Mouse (Mus musculus): Measurements from ENCODE around the gene Psmb11. TPM values are rescaled to one million over a fixed set of nuclear protein-coding genes. Genes with fewer than 3 reads are reported as not detected.
"Not testable (repeated sequence)": the region's sequence is repeated elsewhere in the genome, so short reads cannot be mapped to it uniquely, and the experiment has no call there.

Gene Psmb11
- polyA plus RNA-seq, 1 experiment from 2014 or later = not detected

GRCm38 (mm10) chr14:54603686-54604085 is 17.5 kb upstream of the Psmb11 start:
- Histone ChIP-seq H3K36me3 (peaks cover 6% of the 10 kb centered on the region; the same call in 1 of the 2 replicates), H3K9ac (no peak overlapping the region), H3K4me2 (peak overlapping the region; percentile 56), H3K27ac (ENCODE audit: poor library complexity, severe bottlenecking) (peak overlapping the region; percentile 55), H3K4me3 (peak overlapping the region; percentile 58), H3K4me1 (replicated peaks) (peaks cover 8% of the 10 kb centered on the region), H3K9me3 (replicated peaks) (no peaks in the 10 kb centered on the region), H3K27me3 (replicated peaks) (no peaks in the 10 kb centered on the region)
- ATAC-seq (ENCODE audit: insufficient number of reproducible peaks, low FRiP score) = no peak
- 85% methylated on average over 8 of the region's 8 CpGs for WGBS

- H3K4me1 ChIP-seq (replicated peaks) = peaks cover 8% of the 10 kb centered on the region
- WGBS = under 1% methylated on average over 39 of the region's 39 CpGs
- H3K9ac ChIP-seq = peak within 1 kb of the TSS; percentile 70
- peak within 1 kb of the TSS; percentile 70 for H3K4me2 ChIP-seq
- H3K9me3 ChIP-seq (replicated peaks) = no peaks in the 10 kb centered on the region
- H3K36me3 ChIP-seq = 0 out of 2 replicates have a peak, but pooled peaks cover 3% of the 10 kb centered on the region
- H3K27me3 ChIP-seq (replicated peaks) = no peaks in the 10 kb centered on the region
- H3K4me3 ChIP-seq = peak within 1 kb of the TSS; percentile 51
- peak; percentile 72 for ATAC-seq (ENCODE audit: insufficient number of reproducible peaks, low FRiP score)
- peak within 1 kb of the TSS; percentile 74 for H3K27ac ChIP-seq (ENCODE audit: poor library complexity, severe bottlenecking)
Observed at GRCm38 (mm10) chr14:54605752-54606321, 15.4 kb upstream of the Psmb11 start, which contains the start of gene 4931414P19Rik. 4931414P19Rik (minus strand) TSS chr14:54605993.

DNA sequence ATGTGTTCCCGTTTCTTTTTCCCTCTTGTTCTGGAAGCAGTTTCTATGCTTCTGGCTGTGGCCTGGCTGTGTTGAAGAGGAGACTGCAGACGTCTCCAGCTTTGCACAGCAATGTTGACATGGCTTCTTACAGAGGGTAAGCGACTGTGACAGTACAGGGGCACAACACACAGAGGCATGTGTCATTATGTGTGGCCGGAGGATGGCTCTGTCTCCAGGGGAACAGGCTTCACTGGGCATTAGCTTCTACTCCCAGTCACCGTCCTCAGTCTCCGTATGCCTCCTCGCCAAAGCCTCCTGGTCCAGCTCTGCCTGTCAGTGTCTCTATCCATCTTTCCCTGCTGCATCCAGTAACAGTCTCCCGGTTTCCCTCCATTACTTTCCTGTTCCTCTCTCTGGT is 14.0 kb upstream of the Psmb11 start:
- no peak overlapping the region for H3K27ac ChIP-seq (ENCODE audit: poor library complexity, severe bottlenecking)
- ATAC-seq (ENCODE audit: insufficient number of reproducible peaks, low FRiP score) = no peak
- H3K4me2 ChIP-seq = no peak overlapping the region
- no peak overlapping the region for H3K4me3 ChIP-seq
- peaks cover 6% of the 10 kb centered on the region for H3K4me1 ChIP-seq (replicated peaks)
- no peaks in the 10 kb centered on the region for H3K27me3 ChIP-seq (replicated peaks)
- H3K9ac ChIP-seq = no peak overlapping the region
- 63% methylated on average over 8 of the region's 8 CpGs for WGBS
- H3K36me3 ChIP-seq = peaks cover 8% of the 10 kb centered on the region; the same call in 1 of the 2 replicates
- no peaks in the 10 kb centered on the region for H3K9me3 ChIP-seq (replicated peaks)

DNA sequence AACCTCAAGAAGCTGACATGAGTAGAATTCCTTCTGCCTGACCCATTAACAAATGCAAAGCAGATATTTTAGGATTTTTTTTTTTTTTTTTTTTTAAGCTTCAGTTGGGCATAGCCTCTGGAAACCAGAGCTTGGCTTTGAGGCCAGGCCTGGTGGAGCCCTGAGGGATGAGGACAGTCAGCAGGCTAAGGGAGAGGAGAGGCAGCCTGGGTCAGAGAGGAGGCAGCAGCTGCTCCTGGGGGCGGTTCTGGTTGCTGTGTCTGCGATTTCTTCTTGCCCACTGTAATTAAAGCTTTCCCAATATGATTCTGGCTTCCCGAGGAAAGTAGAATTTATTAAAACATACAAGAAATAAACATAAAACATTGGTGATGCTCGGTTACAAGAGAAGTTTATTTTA is 12.0 kb upstream of the Psmb11 start:
- no peak for ATAC-seq (ENCODE audit: insufficient number of reproducible peaks, low FRiP score)
- no peaks in the 10 kb centered on the region for H3K9me3 ChIP-seq (replicated peaks)
- H3K9ac ChIP-seq = no peak overlapping the region
- H3K27me3 ChIP-seq (replicated peaks) = no peaks in the 10 kb centered on the region
- H3K4me3 ChIP-seq = no peak overlapping the region
- 73% methylated on average over 4 of the region's 4 CpGs for WGBS
- peaks cover 20% of the 10 kb centered on the region for H3K36me3 ChIP-seq
- no peak overlapping the region for H3K4me2 ChIP-seq
- H3K27ac ChIP-seq (ENCODE audit: poor library complexity, severe bottlenecking) = no peak overlapping the region
- H3K4me1 ChIP-seq (replicated peaks) = no peaks in the 10 kb centered on the region

DNA sequence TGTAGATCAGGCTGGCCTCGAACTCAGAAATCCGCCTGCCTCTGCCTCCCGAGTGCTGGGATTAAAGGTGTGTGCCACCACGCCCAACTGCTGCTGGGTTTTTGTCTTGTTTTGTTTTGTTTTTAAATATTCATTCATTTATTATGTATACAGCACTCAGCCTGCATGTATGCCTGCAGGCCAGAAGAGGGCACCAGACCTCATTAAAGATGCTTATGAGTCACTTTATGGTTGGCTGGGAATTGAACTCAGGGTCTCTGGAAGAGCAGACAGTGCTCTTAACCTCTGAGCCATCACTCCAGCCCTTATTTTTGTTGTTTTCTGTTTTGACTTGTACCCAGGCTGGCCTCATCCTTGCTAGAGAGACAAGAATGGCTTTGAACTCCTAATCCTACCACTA is 11.3 kb upstream of the Psmb11 start:
- Histone ChIP-seq H3K9ac (no peak overlapping the region), H3K4me2 (no peak overlapping the region), H3K4me1 (replicated peaks) (no peaks in the 10 kb centered on the region), H3K27me3 (replicated peaks) (no peaks in the 10 kb centered on the region), H3K4me3 (no peak overlapping the region), H3K27ac (ENCODE audit: poor library complexity, severe bottlenecking) (no peak overlapping the region), H3K36me3 (peaks cover 27% of the 10 kb centered on the region), H3K9me3 (replicated peaks) (no peaks in the 10 kb centered on the region)
- WGBS = 87% methylated on average over 4 of the region's 4 CpGs
- no peak for ATAC-seq (ENCODE audit: insufficient number of reproducible peaks, low FRiP score)

- 79% methylated on average over 6 of the region's 6 CpGs for WGBS
- ATAC-seq (ENCODE audit: insufficient number of reproducible peaks, low FRiP score) = no peak
Observed at GRCm38 (mm10) chr14:54610648-54611047, 10.6 kb upstream of the Psmb11 start.

GRCm38 (mm10) chr14:54614130-54614529 is 7.1 kb upstream of the Psmb11 start:
- peaks cover 12% of the 10 kb centered on the region for H3K4me1 ChIP-seq (replicated peaks)
- not testable (repeated sequence) for H3K27ac ChIP-seq (ENCODE audit: poor library complexity, severe bottlenecking); H3K4me3 ChIP-seq; H3K9ac ChIP-seq; H3K4me2 ChIP-seq; H3K9me3 ChIP-seq (replicated peaks); ATAC-seq (ENCODE audit: insufficient number of reproducible peaks, low FRiP score); H3K27me3 ChIP-seq (replicated peaks)
- WGBS = 94% methylated on average over 16 of the region's 16 CpGs
- H3K36me3 ChIP-seq = peaks cover 43% of the 10 kb centered on the region

More at GRCm38 (mm10) chr14:54610648-54611047, 10.6 kb upstream of the Psmb11 start:
- H3K27ac ChIP-seq (ENCODE audit: poor library complexity, severe bottlenecking) = no peak overlapping the region
- H3K4me2 ChIP-seq = no peak overlapping the region
- H3K27me3 ChIP-seq (replicated peaks) = no peaks in the 10 kb centered on the region
- no peak overlapping the region for H3K4me3 ChIP-seq
- H3K9ac ChIP-seq = no peak overlapping the region
- H3K4me1 ChIP-seq (replicated peaks) = no peaks in the 10 kb centered on the region; the same call in 1 of the 2 replicates
- H3K9me3 ChIP-seq (replicated peaks) = no peaks in the 10 kb centered on the region
- peaks cover 34% of the 10 kb centered on the region for H3K36me3 ChIP-seq

DNA sequence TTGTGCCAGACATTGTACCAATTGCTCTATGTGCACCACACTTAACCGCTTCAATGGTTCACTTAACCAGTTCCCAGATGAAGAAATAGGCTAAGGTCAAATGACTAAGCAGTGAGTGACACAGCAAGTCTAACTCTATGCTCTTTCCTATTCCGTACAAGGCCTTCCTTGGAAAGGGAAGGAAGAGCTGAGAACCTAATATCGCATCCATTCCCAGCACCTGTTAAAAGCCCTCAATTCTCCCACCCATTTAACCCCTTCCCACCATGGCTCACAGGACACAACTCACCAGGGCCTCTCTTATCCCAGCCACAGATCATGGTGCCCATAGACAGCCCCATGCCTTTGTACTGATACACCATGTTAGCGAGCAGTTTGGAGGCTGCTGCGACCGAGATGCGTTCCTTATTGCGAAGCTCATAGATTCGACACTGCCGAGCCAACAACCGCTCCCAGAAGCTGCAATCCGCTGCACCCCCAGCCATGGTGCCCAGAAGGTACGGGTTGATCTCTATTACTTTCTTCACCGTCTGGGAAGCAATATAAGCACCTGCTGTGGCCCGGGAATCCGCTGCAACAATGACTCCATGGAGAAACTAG is 4.9 kb upstream of the Psmb11 start:
- Histone ChIP-seq H3K9me3 (replicated peaks) (no peaks in the 10 kb centered on the region), H3K4me3 (no peak overlapping the region), H3K4me2 (peak overlapping the region; percentile 85; the same call in 1 of the 2 replicates), H3K4me1 (replicated peaks) (peaks cover 12% of the 10 kb centered on the region), H3K9ac (no peak overlapping the region), H3K27me3 (replicated peaks) (no peaks in the 10 kb centered on the region), H3K27ac (ENCODE audit: poor library complexity, severe bottlenecking) (no peak overlapping the region), H3K36me3 (peaks cover 40% of the 10 kb centered on the region)
- 91% methylated on average over 16 of the region's 16 CpGs for WGBS
- no peak for ATAC-seq (ENCODE audit: insufficient number of reproducible peaks, low FRiP score)

GRCm38 (mm10) chr14:54617152-54617896 is 3.9 kb upstream of the Psmb11 start:
- Histone ChIP-seq H3K36me3 (peaks cover 35% of the 10 kb centered on the region), H3K4me1 (replicated peaks) (peaks cover 12% of the 10 kb centered on the region), H3K27ac (ENCODE audit: poor library complexity, severe bottlenecking) (peak overlapping the region; percentile 65; the same call in 1 of the 2 replicates), H3K4me3 (peak overlapping the region; percentile 72), H3K9me3 (replicated peaks) (no peaks in the 10 kb centered on the region), H3K27me3 (replicated peaks) (no peaks in the 10 kb centered on the region), H3K9ac (peak overlapping the region; percentile 94), H3K4me2 (peak overlapping the region; percentile 85)
- ATAC-seq (ENCODE audit: insufficient number of reproducible peaks, low FRiP score) = peak; percentile 45
- 2% methylated on average over 38 of the region's 38 CpGs for WGBS

- peak within 1 kb of the TSS; percentile 65; the same call in 1 of the 2 replicates for H3K27ac ChIP-seq (ENCODE audit: poor library complexity, severe bottlenecking)
- peak within 1 kb of the TSS; percentile 72 for H3K4me3 ChIP-seq
- ATAC-seq (ENCODE audit: insufficient number of reproducible peaks, low FRiP score) = peak; percentile 87
- peaks cover 31% of the 10 kb centered on the region for H3K36me3 ChIP-seq
- H3K9me3 ChIP-seq (replicated peaks) = no peaks in the 10 kb centered on the region
- H3K27me3 ChIP-seq (replicated peaks) = no peaks in the 10 kb centered on the region
- under 1% methylated on average over 25 of the region's 25 CpGs for WGBS
- H3K4me1 ChIP-seq (replicated peaks) = peaks cover 12% of the 10 kb centered on the region
- H3K4me2 ChIP-seq = peak within 1 kb of the TSS; percentile 85
- peak within 1 kb of the TSS; percentile 94 for H3K9ac ChIP-seq
Observed at GRCm38 (mm10) chr14:54617897-54618365, 3.3 kb upstream of the Psmb11 start, which contains the start of gene Psmb5. Psmb5 (minus strand) TSS chr14:54618022.

DNA sequence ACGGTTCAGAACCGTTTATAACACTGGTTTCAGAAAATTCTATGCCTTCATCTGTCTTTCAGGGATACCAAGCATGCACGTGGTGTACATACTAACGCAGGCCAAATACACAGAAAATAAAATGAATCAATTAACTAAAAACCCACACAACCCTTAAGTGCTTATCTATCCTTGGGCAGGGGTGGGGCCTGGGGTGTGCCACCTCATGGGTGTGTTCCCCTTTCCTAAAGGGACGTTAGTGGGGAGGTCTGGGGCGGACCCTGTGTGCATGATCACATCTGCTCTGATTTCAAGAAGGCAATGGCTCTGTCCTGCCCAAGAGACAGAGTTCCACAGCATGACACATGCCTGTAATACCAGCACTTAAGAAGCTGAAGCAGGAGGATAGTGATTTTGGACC is 2.1 kb downstream of the Psmb11 start:
- H3K9ac ChIP-seq = no peak overlapping the region
- H3K27ac ChIP-seq (ENCODE audit: poor library complexity, severe bottlenecking) = no peak overlapping the region
- no peak for ATAC-seq (ENCODE audit: insufficient number of reproducible peaks, low FRiP score)
- H3K4me1 ChIP-seq (replicated peaks) = no peaks in the 10 kb centered on the region
- H3K27me3 ChIP-seq (replicated peaks) = no peaks in the 10 kb centered on the region
- H3K9me3 ChIP-seq (replicated peaks) = no peaks in the 10 kb centered on the region
- WGBS = 79% methylated on average over 6 of the region's 6 CpGs
- no peak overlapping the region for H3K4me3 ChIP-seq
- H3K4me2 ChIP-seq = no peak overlapping the region
- H3K36me3 ChIP-seq = no peaks in the 10 kb centered on the region

All from heart, embryonic 12.5 days (tissue).